Mouse (Mus musculus) layer of hippocampus, adult 2 months (tissue): ENCODE data around the gene Snrpf. TPM values are rescaled to one million over a fixed set of nuclear protein-coding genes. Genes with fewer than 3 reads are reported as not detected.
"Not testable (repeated sequence)": the region's sequence is repeated elsewhere in the genome, so short reads cannot be mapped to it uniquely, and the experiment has no call there.

Experiments used
- DNase-seq, 2 experiments: peaks; one replicate each; pipeline ENCODE4 v3.0.0; 2022; ENCODE audit warnings: low spot score in 2 of 2
- H3K27ac ChIP-seq: fragments of 200-600 bp; 2 replicates; pipeline ENCODE4 v1.8.1; 2022
- H3K4me3 ChIP-seq: fragments of 200-600 bp; 2 replicates; pipeline ENCODE4 v1.8.1; 2022; ENCODE audit warnings: mild to moderate bottlenecking
- CTCF ChIP-seq: fragments of 200-600 bp; conservative IDR thresholded peaks from 2 replicates; pipeline ENCODE4 v1.8.1; 2022; ENCODE audit warnings: antibody characterized with exemption, mild to moderate bottlenecking, moderate library complexity
- total RNA-seq, 2 experiments: library from RNA; stranded (reverse); gene quantifications; 2 replicates each; pipeline ENCODE4 v1.2.3; 2021

Gene Snrpf
- total RNA-seq, 2 experiments from 2014 or later, result 11.5 to 12.6 TPM

DNA sequence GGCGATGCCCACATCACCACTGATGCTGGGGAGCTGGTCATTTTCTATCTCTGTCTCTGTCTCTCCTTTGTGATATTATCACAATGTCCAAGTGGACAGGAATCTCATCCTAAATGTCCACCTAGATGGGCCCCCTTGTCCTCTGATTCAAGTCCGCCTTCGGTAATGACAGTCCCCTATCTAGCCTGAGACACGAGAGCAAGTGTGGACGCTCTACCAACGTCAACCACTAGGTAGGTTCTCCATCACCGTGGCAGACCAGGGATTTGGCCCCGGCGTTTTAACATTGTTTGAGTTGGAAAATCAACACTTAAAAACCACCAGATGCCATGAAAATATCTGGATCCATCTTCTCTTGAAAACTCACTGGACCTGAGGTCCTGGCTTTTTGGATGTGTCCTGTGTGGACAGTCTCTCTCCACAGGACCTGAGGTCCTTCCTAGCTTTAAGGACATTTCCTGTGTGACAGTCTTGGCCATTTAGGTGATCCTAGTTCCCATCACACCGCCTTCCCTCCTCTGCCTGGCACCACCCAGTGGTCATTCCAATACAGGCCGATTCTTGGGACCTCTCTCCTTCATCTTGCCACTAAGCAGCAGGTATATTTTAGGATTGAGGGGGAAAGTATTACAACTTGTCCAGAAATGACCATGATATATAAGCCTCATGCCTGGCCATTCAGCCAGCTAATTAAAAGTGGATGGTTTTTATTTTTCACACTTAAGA lies 21.5 kb downstream of the Snrpf start:
- DNase-seq, result no peak
- H3K27ac ChIP-seq, result no peak overlapping the region
- peak; percentile 13; the same call in 1 of the 2 replicates for TF ChIP-seq CTCF
- H3K4me3 ChIP-seq, result no peak overlapping the region

DNA sequence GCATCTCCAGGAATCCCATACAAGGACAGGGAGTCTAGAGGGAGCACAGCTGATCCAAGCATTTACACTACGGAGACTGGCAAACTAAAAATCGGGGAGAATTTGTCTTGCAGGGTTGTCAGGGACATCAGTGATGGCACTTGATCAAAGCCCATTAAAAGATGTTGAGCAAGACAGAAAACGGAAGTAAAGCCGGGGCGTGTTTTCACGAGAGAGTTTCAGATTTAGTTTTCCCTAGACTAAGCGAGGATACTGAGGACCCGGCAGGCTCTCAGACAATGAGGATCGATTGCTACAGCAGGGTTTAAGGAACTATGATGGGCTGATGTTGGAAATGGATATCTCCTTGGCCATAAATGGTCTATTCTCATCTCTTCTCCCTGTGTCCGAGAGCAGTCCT lies 22.4 kb downstream of the Snrpf start:
- DNase-seq, result no peak
- Histone ChIP-seq H3K4me3 (no peak overlapping the region), H3K27ac (no peak overlapping the region)
- TF ChIP-seq CTCF, result no peak

DNA sequence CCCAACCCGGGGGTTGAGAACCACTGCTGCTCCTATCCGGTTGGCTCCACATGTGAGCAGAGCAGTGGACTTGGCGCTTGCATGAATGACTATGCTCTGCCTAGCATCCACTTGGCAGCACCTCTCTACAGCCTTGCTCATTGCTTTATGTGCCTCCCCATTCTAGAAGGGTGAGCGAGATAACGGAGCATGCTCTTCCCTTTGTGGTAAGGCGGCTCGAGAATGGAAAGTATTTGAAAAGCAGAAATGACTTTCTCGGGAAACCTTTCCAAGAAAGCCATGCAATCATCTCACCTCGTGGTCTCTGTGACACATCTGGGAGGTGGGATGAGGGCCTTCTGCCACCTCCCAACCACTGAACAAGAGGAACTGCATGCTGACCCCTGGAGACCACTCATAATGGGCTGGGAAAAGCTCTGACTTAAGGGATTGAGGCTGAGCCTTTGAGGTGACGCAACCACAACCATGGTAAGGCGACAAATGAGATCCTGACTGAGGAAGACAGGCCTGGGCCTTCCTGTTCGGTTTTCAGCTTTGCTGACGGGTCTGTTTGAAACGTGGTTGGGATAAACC lies 24.9 kb downstream of the Snrpf start:
- no peak for TF ChIP-seq CTCF
- Histone ChIP-seq H3K4me3 (no peak overlapping the region), H3K27ac (no peak overlapping the region)
- DNase-seq, result no peak

DNA sequence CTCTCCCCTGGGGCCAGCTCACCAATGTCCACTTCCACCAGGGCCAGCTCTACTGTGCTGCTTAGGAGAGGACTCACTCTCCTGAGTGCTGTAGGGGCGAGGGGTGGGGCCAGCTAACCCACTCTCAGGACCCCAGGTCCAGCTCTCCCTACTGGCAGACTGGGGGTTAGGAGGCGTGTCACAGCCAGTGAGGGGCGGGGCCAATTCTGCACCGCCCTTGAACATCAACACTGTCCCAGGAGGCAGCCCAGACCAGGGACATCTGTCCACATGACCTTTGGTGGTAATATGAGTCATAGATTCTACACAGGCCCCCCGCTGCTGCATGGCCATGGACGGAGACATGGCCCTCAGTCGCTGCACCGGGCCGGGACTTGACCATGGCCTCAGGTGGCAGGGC lies 29.7 kb downstream of the Snrpf start:
- no peak for TF ChIP-seq CTCF
- no peak for DNase-seq

DNA sequence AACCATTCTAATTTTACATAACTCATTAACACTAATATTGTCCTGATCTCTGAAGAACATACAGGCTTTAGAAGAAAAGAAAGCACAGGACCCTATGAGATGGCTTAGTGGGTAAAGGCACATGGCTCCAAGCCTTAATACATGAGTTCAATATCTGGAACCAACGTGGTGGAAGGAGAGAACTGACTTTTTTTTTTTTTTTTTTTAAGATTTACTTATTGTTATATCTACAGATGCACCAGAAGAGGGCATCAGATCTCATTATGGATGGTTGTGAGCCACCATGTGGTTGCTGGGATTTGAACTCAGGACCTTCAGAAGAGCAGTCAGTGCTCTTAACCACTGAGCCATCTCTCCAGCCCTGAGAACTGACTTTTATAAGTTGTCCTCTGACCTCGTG lies 31.5 kb downstream of the Snrpf start:
- not testable (repeated sequence) for H3K27ac ChIP-seq, DNase-seq, H3K4me3 ChIP-seq

More for the DNA sequence above, 29.7 kb downstream of the Snrpf start:
- no peak overlapping the region for H3K27ac ChIP-seq
- H3K4me3 ChIP-seq, result no peak overlapping the region

DNA sequence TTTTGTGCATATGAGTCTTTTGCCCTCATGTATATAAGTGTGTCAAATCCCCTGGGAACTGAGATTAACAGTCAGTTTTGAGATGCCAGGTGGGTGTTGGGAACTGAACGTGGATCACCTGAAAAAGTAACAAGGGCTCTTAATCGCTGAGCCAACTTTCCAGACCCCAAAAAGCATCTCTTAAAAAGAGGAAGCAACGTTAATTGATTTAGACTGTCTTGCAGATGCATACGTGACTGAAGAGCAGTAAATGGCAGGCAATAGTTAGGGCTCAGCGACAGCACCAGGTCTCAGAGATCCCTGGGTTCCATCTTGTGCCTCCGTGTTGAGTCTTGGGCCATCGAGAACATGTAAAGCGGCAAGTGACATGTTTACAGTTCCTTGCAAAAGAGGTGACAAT lies 36.9 kb downstream of the Snrpf start:
- no peak for TF ChIP-seq CTCF
- Histone ChIP-seq H3K4me3 (no peak overlapping the region), H3K27ac (no peak overlapping the region)
- no peak for DNase-seq

DNA sequence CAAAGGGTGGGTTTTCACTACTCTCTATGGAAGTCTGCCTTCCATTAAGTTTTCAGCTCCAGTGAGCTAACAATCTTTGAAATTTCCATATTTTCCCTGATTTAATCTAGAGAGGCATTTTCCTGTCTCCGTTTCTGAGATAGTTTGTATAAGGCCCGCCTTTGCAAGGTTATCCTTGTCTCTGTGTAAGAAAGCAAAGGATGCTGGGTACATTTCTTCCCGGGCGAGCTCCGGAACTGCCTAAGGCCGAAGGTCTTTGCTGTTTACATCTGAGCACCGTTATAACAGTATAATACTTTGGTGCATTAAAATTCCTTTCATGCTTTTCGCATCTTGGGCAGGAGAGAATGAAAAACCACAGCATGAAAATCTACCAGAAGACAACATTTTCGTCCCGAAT lies 39.7 kb downstream of the Snrpf start:
- Histone ChIP-seq H3K27ac (no peak overlapping the region), H3K4me3 (no peak overlapping the region)
- no peak for DNase-seq
- TF ChIP-seq CTCF, result no peak

DNA sequence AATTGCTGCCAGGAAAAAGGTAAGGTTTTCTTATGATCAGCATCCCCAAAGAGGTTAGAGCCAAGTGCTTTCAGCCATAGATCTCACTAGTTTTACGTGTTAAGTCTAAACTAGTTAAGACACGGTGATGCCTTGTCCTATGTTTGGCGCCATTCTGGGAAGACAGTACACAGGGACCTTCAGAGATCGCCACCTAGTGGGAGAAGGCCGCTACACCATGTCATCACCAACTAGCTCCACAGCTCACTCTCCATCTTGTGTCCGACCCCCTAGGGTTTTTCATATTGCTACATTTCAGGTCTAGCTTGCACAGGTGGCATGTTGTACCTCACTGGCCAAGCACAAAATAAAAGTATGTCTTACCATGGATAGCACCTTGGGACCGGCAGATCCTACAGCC lies 40.5 kb downstream of the Snrpf start:
- peak; percentile 97 for TF ChIP-seq CTCF
- peak; percentile 49 to 76 for DNase-seq
- Histone ChIP-seq H3K4me3 (no peak overlapping the region), H3K27ac (no peak overlapping the region)

DNA sequence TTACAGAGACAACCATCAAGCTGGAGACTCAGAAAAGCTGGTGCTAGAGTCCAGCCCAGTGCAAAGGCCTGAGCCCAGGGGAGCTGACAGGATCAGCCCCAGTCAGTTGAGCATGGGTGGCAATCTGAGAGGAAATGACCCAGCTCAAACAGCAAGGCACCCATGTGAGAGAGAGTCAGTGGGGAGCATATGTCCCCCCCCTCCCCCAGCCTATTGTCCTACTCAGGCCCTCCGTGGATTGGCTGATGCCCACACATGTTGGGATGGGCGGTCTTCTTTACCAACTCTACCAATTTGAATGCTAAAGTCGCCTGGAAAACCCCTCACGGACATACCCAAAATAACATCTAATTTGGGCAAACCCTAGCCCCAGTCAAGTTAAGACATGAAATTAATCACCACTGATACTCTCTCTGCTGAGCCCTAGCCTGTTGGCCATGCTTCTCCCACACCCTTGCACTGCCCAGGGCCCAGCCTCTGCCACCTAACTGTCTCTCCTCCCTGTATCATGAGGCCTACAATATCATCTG lies 41.7 kb downstream of the Snrpf start:
- H3K27ac ChIP-seq, result no peak overlapping the region
- H3K4me3 ChIP-seq, result no peak overlapping the region
- DNase-seq, result no peak
- TF ChIP-seq CTCF, result no peak

DNA sequence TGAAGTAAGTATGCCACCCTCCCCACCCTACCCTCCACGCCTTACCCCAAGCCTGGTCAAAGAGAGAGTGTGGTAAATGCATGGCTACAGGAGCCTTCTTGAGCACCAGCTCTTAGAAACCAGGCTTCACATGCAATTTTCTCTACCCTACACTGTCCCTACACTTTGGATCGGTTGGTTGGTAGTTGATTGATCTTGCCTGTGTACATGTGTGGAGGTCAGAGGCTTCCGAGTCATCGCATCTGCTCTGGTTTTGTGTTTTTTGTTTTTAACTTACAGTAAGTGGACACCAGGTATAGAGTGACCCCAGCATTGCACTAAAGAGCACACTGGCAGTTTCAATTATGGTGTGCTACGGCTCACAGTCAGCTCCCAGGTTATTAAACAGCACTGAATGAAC lies 45.3 kb downstream of the Snrpf start:
- no peak for DNase-seq
- Histone ChIP-seq H3K27ac (no peak overlapping the region), H3K4me3 (no peak overlapping the region)
- no peak for TF ChIP-seq CTCF

DNA sequence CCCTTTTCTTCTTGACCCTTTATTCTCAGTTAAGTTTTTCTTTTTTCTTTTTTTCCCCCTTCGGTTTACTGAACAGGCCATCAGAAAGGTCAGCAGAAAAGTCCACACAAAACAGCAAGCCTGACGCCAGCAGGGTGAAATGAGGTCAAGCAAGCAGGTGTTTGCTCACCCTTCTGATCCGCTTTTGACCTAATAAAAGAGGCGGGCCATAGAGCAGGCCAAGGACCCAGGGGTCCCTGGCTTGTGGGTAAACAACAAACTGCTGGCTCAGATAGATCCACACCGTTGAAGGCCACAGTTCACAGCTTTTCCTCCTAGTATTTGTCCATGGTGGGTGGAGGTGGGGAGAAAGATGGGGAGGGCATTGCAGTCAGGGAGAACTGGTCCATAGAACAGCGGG lies 46.3 kb downstream of the Snrpf start:
- no peak for TF ChIP-seq CTCF
- no peak overlapping the region for H3K27ac ChIP-seq
- H3K4me3 ChIP-seq, result no peak overlapping the region
- DNase-seq, result no peak

DNA sequence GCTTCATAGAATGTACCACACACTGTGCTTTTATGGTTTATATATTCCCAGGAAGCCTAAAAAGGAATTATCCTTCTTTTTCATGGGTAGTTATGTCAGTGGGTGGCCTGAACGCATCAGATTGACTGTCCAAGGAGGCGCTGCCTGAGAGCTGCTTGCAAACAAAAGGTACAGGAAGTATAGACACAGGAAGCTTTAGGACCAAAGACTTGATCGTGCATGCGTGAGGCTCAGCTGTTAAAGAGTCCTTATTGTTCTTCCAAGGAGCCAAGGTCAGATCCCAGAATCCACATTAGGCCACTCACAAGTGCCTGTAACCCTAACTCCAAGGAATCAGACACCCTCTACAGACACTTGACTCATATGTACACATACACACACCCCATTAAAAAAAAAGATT lies 47.1 kb downstream of the Snrpf start:
- H3K27ac ChIP-seq, result no peak overlapping the region
- H3K4me3 ChIP-seq, result no peak overlapping the region
- TF ChIP-seq CTCF, result no peak
- DNase-seq, result no peak

DNA sequence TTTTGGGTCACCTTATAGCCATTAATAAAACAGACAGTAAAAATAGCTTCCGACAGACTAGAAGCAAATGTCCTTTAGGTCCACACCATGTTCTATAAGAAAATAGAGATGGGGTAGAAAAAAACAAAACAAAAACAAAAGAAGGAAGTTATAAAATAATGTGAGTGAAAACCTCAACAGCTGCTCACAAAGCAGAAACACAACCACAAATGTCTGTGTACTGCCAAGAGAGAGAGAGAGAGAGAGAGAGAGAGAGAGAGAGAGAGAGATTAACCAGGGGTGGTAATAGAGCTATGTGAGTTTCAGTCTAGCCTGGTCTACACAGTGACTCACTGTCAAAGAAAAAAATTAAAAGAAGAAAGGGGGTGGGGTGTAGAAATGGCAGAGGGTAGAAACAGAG lies 47.9 kb downstream of the Snrpf start:
- no peak for DNase-seq
- TF ChIP-seq CTCF, result no peak
- H3K4me3 ChIP-seq, result no peak overlapping the region
- H3K27ac ChIP-seq, result no peak overlapping the region

DNA sequence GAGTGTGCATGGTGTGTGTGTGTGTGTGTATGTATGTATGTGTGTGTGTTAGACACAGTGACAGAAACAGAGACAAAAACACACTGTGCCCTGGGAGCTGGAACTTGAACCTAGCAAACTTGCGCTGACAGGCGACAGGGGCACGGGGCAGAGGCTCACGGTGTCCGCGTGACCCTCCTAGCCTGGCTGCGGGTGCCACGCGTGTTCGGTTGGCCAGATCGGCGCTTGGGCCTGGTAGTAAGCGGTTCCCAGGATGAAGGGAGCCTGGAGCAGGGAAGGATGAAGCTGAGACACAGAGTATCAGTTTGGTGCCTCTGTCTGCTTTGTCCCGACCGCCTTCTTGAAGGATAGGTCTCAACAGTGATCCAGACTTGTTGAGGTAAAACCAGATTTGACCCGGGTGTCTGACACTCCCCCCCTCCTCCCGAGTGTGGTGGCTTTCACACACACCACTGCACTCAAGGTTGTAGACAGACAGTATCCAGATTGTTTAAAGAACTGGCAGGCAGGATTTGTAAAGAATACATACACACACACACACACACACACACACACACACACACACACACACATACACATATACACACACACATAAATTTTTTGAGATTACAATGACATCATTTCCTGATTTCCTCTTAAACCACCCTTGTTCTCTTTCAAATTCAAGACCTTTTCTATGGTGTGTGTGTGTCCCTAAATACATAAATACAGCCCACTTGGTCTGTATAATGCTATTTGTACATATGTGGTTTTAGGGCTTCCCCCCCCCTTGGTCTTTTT lies 48.9 kb downstream of the Snrpf start, which contains the start of gene Ccdc38:
Gene Ccdc38 (plus strand): TSS at position 202 of the 780 bp plus-strand sequence.
- no peak for DNase-seq
- peak within 1 kb of the TSS; percentile 49 for H3K4me3 ChIP-seq
- no peak for TF ChIP-seq CTCF
- no peak within 1 kb of the TSS for H3K27ac ChIP-seq
